Mouse (Mus musculus): ENCODE measurements around the gene Psmb6. TPM values are rescaled to one million over a fixed set of nuclear protein-coding genes. Genes with fewer than 3 reads are reported as not detected.

Gene Psmb6
- total RNA-seq (2021) (100 to 1,000 TPM; 269 to 295 TPM), polyA plus RNA-seq (2012; rRNA removed) (227 and 268 TPM in 2 replicates)
- long read RNA-seq, transcript Psmb6-202 (2 exons, 674 nt): minor isoform, 50 of 315 reads
- long read RNA-seq, transcript Psmb6-201 (6 exons, 798 nt): major isoform, 258 of 315 reads
- long read RNA-seq, partial matches to known transcripts: 5 of 315 reads
- long read RNA-seq, other reads (novel, unspliced or antisense): 2 of 315 reads

DNA sequence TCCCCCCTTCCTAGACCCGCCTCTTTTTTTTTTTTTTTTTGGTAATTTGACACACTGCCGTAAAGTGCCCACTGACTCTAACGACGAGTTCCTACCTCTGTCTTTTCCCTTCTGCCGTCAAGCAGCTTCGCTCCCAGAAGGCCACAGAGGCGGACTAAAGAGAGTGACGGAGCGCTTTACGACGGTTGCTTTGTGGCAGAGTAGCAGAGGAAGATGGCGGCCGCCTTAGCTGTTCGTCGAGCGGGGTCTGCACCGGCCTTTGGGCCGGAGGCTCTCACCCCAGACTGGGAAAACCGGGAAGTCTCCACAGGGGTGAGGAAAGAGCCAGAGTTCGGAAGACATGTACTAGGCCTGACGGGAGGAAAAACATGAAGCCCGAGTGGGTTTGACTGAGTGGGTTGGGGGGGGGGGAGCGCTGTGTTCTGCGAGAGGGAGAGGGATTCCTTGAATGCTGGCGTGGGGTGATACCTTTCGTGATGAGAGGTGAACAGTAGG lies at the start of gene Psmb6:
Gene Psmb6 (plus strand): TSS at position 184 of the 495 bp plus-strand sequence.
- DNase-seq: peak; percentile 93

DNA sequence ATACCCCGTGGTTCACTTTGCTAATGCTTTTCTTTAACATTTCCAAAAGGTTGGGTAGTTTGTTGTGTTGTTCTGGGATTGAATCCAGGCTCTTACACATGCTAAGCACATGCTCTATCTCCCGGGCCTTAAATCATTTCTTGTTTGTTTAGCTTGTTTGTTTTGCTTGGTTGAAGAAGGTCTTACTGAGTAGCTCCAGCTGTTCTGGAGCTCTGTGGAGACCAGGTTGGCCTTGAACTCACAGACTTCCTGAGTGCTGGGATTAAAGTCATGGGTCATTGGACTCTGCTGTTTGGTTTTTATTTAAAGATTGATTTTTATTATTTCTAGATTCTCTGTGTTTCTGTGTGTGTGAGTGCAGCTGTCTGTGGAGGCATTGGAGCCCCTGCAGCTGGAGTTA lies 39.7 kb upstream of the Psmb6 start:
- no peak for DNase-seq

DNA sequence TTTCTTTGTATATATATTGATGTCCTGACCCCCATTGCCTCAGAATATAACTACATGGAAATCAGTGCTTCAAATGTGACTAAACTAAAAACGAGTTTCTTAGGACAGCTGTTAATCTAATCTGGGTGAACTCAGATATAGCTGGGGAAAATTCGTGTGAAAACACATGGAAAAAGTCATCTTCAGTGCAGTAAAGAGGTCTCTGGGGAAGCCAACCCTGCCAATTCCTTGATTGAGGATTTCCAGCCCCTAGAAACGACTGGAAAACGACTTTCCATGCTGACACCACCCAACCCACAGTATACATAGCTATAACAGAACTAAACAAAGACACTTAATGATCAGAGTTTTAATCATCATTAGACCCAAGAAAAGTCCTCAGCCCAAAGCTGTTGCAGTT lies 37.4 kb upstream of the Psmb6 start:
- no peak for DNase-seq

DNA sequence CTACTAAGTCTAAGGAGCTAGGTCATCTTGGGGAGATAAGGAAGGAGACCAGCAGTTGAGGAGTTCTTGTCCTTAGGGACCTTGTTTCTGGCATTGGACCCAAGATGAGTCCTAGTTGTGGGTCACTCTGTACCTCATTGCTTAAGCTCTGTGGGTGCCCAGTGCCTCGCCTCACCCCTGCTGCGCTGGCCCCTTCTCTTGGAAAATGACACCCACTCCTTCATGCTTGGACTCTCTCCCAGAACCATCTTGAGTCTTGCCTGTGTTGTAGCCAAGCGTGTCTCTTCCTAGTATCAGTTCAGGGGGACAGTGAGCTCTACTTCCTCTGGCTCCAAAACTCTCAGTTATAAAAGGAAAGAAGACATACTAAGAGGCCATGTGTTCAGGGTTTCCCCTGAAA lies 36.0 kb upstream of the Psmb6 start:
- no peak for DNase-seq

DNA sequence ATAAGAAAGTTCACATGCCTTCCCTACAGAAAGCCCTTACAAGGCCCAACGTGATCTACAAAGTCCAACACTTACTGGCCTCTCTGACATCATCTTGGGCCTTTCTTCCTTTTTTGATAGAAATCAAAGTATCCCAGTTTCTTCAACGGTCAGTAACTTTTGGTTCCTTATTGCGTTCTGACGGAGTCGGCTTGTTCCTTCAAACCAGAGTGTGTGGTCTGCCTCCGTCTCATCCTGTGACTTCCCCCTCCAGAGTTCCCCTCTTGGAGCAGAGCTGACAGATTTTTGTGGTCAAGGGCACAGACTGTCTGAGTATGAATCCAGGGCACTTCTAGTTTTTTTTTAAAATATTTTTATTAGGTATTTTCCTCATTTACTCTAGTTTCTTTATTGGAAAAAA lies 35.5 kb upstream of the Psmb6 start:
- no peak for DNase-seq

DNA sequence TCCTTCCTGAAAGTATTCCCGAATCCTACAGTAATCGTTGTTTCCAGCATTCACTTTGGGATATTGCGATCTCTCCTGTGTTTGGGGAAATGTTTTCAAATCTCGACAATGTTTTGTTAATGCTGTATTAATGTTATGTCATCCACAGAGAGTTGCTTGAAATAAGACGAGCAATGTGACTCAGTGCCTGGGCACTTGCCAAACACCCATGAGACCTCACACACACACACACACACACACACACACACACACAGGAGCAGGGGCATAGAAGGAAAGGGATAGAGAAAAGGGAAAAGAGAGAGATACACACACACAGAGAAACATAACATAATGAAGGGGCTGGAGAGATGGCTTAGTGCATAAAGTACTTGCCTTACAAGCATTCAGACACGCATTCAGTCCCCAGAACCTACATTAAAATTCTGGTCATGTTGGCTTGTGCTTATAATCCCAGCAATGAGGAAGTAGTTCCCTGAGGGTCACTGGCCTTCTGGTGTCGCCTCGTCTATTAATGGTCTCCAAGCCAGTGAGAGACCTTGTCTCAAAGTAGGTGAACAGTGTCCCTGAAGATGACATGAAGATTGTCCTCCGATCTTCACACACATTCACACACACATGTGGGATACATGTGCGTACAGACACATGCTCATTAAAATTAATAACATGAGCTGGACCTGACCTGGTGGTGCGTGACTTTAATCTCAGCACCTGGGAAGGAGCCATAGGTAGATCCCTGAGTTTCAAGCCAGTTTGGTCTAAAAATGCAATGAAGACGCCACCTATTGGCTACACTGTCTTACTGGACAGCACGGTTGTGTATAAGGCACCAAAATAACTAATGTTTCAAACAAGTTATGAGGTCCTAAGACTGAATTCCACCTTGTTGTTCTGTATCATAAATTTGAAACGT lies 25.3 kb upstream of the Psmb6 start:
- DNase-seq: peak; percentile 78

DNA sequence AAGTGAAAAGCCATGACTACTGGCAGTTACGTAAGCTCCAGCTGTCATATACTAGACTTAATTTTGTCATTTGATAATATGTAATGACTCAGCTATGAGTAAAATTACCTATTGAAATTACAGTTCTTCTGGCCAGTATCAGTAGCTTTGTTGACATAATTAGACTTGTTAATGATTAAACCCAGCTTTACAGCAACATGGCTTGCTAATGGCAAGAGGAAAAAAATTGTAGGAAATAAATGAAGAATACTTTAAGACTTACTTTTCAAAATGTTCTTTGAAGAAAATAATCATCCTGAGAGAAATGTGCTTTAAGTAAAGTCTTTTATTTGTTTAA lies 24.7 kb upstream of the Psmb6 start:
- no peak for DNase-seq

DNA sequence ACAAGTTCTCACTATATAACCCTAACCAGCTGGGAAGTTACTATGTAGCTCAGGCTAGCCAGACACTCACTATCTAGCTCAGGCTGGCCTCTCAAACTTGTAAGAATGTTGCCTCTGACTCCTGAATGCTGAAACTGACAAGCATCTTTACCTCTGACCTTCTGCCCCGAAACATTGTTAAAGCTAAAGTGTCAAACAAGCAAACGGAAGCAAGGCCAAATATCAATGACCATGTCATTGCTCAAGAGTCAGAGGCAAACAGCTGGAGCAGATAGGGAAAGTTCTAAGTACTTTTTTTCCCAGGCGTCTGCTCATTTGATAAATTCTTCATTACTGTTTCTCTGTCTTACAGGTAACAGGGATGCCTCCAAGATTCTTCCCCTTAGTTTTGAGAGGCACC lies 23.1 kb upstream of the Psmb6 start:
- DNase-seq: no peak

DNA sequence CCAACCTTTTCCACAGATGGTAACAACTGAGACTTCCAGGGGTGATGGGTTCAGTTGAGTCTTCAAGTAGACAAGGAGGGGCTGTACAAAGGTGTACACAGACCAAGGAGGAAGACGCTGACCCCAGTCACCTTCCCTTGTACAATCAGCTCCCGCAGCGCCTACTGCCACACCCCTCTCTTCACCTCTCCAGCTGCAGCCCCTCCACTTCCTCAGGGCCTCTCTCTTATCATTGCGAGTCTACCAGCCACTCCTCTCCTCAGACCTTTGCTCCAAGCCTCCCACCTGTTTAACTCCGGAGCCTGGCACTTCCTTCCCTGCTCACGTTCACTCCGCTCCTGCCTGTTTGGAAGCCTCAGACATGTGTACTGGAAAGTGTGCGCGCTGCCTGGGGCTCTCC lies 20.2 kb upstream of the Psmb6 start, which contains the start of gene Tm4sf5:
Gene Tm4sf5 (plus strand): TSS at position 275 of the 400 bp plus-strand sequence.
- DNase-seq: no peak

DNA sequence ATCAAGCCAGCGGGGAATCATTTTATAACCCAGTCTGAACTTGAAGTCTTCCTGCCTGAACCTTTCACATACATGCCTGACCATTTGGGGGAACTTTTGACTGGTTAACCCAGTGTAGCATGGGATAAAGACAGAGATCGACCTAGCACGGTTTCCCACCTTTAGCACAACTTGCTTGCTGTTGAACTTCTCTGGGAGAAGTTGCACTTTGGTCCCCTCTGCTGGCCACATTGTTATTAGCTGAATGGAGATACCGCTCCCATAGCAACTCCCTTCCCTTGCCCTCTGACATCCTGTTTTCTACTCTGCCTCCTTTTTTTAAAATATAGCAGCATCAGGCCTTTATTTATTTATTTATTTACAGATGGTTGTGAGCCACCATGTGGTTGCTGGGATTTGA lies 18.8 kb upstream of the Psmb6 start:
- DNase-seq: peak; percentile 65

DNA sequence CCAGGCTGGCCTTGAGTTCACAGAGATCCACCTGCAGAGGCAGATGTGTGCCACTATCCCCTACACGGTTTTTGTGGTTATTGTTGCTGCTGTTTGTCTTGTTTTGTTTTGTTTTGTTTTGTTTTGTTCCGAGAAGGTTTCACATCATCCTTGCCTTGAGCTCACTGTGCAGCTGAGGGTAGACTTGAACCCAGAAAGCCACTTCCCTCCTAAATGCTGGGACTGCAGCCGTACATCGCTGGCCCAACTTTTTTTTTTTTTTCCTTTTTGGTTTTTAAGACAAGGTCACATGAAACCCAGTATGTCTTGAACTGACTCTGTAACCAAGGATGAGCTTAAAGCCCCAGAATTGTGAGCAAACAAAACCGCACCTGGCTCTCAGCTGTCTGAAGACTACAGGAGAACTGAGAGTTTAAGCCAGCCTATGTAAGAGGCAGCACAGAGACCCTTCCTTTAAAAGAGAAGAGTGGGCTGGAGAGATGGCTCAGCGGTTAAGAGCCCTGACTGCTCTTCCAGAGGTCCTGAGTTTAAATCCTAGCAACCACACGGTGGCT lies 18.1 kb upstream of the Psmb6 start:
- no peak for DNase-seq

DNA sequence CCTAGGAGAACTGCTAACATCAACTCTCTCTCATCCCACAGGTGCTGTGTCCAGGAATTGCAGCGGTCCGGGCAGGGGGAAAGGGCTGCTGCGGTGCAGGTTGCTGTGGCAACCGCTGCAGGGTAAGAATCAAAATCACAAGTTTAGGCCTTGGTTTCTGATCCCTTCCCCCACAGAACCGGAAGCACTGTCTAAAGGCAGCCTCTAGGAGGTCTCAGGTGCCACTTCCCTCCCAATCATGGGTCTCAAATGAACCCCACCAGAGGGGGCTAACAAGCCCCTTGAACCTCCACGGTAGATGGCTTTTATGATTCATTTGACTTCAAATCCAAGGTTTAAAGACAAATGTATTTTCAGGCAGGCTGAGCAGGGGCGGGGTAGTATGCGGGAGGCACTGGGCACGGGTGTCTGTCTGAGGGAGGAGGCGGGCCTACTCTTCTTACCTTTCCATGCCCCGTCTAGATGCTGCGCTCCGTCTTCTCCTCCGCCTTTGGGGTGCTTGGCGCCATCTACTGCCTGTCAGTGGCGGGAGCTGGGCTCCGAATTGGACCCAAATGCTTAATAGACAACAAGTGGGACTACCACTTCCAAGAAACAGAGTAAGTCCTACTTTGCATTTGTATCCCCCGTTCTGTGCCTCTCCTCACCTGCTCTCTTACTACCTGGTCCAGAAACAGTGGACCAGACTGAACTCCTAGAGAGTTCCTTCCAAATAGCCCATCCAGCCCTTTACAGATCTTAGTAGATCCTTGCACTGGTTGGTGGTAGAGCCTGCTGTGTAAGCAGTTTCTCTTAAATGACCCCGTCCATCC lies 15.2 kb upstream of the Psmb6 start:
- DNase-seq: peak; percentile 29

DNA sequence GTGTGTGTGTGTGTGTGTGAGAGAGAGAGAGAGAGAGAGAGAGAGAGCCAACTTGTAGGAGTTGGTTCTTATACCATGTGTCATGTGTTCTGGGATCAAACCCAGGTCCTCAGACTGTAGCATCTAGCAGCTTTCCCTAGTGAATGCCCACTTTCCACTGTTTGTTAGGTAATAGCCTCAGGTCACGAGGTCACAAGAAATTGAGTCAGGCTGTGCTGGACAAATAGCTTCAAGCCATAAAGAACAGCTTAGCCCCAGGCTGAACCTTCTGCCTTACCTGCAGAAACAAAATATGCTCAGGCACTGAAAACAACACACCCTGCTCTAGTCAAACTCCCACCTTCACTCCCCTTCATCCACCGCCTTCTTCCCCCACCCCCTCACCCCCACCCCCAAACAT lies 13.9 kb upstream of the Psmb6 start:
- DNase-seq: no peak

DNA sequence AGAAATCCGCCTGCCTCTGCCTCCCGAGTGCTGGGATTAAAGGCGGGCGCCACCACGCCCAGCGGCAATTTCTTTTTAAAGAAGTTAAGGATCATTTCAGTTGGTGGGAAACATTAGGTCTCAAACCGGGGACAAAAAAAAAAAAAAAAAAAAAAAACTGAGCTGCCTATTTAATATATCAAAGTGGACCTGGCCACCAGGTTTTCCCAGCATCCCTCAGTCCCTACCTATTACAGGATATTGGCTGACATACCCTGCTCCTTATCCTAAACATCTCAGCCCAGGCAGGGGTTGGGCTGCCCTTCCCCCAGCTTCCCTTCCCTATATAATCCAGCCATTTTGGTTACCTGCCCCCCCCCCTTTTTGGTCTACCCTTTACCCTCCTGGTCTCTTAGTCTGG lies 13.3 kb upstream of the Psmb6 start:
- DNase-seq: no peak

DNA sequence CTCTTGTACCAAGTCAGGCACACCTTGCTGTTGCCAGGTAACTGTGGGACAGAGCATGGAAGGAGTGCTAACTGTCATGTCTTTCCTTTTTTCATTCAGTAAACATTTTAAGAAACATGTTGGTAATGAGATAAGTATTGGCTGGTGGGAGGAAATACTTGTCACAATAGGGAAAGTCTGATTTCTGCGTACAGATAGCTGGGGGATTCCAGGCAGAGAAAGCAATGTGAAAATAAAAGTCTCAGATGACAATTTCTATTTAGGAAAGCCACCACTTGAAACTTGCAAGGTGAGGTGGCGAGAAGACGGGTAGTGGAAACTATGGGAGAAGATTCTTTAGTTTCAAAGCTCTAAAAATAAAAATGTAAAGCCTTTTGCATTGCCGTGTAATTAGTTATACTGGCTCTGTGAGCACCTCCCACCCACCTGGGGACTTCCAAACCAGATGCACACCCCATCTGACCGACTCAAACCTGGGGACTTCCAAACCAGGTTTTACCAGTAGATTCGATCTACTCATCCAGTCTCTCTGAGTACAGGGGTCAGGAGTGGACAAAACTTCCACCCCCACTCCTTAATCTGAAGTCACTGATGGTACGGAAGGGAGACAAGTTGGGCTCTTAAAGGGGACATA lies 12.3 kb upstream of the Psmb6 start:
- no peak for DNase-seq

DNA sequence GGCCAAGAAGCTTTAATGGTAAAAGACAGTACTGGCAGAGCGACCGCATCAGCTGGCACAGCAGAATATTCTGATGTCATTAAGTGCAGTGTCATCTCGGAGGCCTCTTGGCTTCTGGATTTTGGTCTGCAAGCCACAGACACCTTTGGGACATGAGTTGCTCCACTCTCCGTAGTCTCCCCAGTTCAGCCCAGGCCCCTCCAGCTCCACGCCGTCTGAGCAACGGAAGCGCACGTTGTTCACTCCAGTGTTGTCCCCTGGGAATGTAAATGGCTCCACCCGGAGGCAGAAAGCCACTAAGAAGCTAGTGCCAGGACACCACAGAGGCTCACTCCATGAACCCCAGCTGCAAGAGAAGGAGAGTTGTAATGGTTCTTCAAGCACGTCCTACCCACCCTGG lies 11.6 kb upstream of the Psmb6 start:
- DNase-seq: no peak

DNA sequence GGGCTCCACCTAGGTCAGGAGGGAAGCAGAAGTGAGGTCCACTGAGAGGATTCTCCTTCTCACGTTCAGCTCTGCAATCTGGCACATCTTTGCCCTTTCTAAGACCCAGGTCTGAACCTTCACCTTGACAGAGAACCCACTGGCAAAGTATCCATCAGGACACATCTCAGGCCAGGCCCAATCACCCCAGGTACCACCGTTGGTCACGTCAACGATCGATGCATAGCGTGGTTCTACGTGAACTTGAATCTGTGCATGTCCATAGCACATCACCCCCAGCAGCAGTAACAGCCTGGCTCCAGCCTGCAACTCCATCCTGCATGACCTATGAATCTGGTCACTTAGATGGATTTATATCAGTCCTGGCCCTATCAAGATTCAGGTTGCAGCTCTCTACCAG lies 10.9 kb upstream of the Psmb6 start, which contains the start of gene Vmo1:
Gene Vmo1 (minus strand): TSS at position 329 of the 400 bp plus-strand sequence.
- DNase-seq: no peak

DNA sequence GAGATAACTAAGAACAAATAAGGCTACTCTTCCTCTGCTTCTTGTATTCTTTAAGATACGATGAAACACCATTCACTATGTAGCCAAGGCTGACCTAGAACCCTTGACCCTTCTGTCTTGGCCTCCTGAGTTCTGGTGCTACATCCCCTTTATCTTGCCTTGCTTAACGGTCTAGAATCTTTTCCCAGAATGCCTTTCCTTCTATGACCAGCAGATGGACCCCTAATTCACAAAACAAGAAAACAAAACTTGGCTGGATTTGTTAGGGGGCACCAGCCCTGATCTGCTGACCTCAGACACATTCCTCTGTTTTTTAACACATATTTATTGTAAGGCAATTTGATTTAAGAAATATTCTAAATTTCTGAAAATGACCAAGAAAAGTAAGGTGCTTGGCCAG lies 8.8 kb upstream of the Psmb6 start:
- DNase-seq: no peak

DNA sequence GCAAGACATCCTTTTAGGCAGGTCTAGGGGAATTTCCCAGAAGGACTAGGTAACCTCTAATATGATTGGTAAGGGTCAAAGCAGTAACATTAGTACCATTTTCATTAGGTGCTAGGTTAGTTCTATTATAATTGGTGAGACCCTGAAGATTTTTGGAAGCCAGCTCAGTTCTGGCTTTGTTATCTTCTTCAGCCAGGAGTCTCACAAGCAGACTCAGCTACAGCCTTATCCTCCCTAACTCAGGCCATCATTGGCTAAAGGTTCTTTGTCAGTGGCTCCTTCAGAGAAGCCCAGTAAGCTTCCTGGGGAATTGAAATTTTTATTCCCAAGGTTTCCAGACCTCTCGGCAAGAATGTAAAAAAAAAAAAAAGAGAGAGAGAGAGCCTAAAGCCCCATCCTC lies 6.7 kb upstream of the Psmb6 start:
- no peak for DNase-seq

DNA sequence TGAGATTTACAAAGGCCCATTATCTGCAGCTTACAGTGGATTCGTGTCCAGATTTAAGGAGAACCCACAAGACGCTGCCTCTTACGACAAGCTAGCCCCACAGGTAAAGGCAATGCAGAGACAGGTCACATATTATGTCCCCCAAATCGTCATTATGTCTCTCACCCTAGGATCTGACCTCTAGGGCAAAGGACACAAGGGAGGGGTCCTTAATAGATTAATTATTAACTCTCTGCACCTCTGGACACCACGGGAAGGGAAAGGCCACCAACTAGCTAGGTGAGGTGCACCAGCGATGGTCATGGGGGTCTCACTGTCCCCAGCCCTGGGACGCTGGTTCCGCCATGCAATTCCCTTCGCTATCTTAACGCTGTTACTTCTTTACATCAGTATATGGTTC lies 6.2 kb upstream of the Psmb6 start, which contains the start of gene Gltpd2:
Gene Gltpd2 (plus strand): TSS at position 274 of the 400 bp plus-strand sequence.
- DNase-seq: no peak

DNA sequence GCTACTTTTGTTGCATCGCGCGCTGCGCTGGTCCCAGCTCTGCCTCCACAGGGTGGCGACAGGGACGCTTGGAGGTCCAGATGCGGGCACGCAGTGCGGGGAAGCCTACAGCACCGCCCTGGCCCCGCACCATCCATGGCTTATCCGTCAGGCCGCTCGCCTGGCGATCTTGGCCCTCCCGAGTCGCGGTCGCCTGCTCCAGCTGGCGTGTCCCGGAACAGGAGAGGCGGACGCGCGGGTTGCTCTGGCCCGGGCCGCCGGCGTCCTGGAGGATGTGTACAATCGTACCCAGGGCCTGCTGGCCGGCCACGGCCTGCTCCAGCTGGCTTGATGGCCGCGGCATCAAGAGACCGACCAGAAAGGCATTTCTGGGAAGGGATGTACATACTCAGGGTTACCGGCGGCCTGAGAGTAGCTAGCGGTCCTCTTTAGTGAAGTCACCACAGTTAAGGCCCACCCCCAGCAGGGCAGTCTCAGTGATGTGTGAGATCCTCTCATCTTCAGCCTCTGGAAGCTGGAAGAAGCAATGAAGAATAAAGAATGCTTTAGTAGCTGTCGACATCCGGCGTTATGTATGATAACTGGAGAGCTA lies 4.9 kb upstream of the Psmb6 start:
- peak; percentile 59 for DNase-seq

Data from adrenal gland, adult 2 months (tissue).